Mouse (Mus musculus) frontal cortex, postnatal 10 days (tissue): ENCODE results near the gene Mex3a.

Source experiments
- DNase-seq, 2 experiments: peaks; one replicate each; pipeline ENCODE4 v3.0.0; 2022; ENCODE audit warnings: low spot score in 2 of 2, mixed read lengths in 1 of 2

Mex3a gene

GRCm38 (mm10) chr3:88532299-88532674 is at the start of gene Mex3a:
TSS of gene Mex3a (plus strand) at chr3:88532395.
- no peak for DNase-seq

GRCm38 (mm10) chr3:88483141-88483540 is 49.1 kb upstream of the Mex3a start:
- no peak for DNase-seq

- peak in 1 of 2 experiments; percentile 40 for DNase-seq
Measured at GRCm38 (mm10) chr3:88483621-88484020, 48.6 kb upstream of the Mex3a start.

GRCm38 (mm10) chr3:88484597-88485316 is 47.4 kb upstream of the Mex3a start:
- DNase-seq, result no peak

- DNase-seq, result no peak
Measured at GRCm38 (mm10) chr3:88486043-88486442, 46.2 kb upstream of the Mex3a start.

GRCm38 (mm10) chr3:88486887-88487286 is 45.3 kb upstream of the Mex3a start:
- no peak for DNase-seq

GRCm38 (mm10) chr3:88487396-88487795 is 44.8 kb upstream of the Mex3a start:
- DNase-seq, result no peak

GRCm38 (mm10) chr3:88493706-88494582 is 38.3 kb upstream of the Mex3a start:
- no peak for DNase-seq

GRCm38 (mm10) chr3:88494836-88495628 is 37.2 kb upstream of the Mex3a start:
- DNase-seq, result peak in 1 of 2 experiments; percentile 57

GRCm38 (mm10) chr3:88495741-88496415 is 36.3 kb upstream of the Mex3a start:
- DNase-seq, result no peak

GRCm38 (mm10) chr3:88499580-88499979 is 32.6 kb upstream of the Mex3a start:
- DNase-seq, result no peak

- DNase-seq, result no peak
Measured at GRCm38 (mm10) chr3:88500087-88500486, 32.1 kb upstream of the Mex3a start.

GRCm38 (mm10) chr3:88500655-88501365 is 31.4 kb upstream of the Mex3a start:
- no peak for DNase-seq

- no peak for DNase-seq
Measured at GRCm38 (mm10) chr3:88501366-88502030, 30.7 kb upstream of the Mex3a start.

GRCm38 (mm10) chr3:88502031-88502571 is 30.1 kb upstream of the Mex3a start:
- DNase-seq, result no peak

GRCm38 (mm10) chr3:88502641-88503504 is 29.3 kb upstream of the Mex3a start:
- peak; percentile 82 to 85 for DNase-seq

- no peak for DNase-seq
Measured at GRCm38 (mm10) chr3:88503505-88503863, 28.7 kb upstream of the Mex3a start.

- no peak for DNase-seq
Measured at GRCm38 (mm10) chr3:88503881-88504746, 28.1 kb upstream of the Mex3a start.
